Mouse (Mus musculus) limb, embryonic 14.5 days (tissue): ENCODE data around the gene Gpd2. TPM values are rescaled to one million over a fixed set of nuclear protein-coding genes. Genes with fewer than 3 reads are reported as not detected.

Experiments used
- ATAC-seq: fragments of 200-750 bp; cut with Nextera tagmentation; 2 replicates; pipeline ENCODE4 v1.8.0; 2017; ENCODE audit warnings: low read depth, moderate number of reproducible peaks, moderate TSS enrichment; ENCODE audit not compliant: low FRiP score
- DNase-seq: peaks from one replicate; pipeline ENCODE4 v3.0.0-alpha.2; 2015; ENCODE audit warnings: low spot score
- H3K27ac ChIP-seq: fragments of 300-500 bp; sonication (generic); replicated peaks from 2 replicates; pipeline ENCODE4 v1.5.1; 2014; ENCODE audit warnings: low read depth, mild to moderate bottlenecking, low read length, moderate library complexity, mixed read lengths
- H3K27me3 ChIP-seq: fragments of 300-500 bp; sonication (generic); 2 replicates; pipeline ENCODE4 v1.6.1; 2014; ENCODE audit warnings: low read length, mixed read lengths; ENCODE audit not compliant: control insufficient read depth, insufficient read depth
- H3K36me3 ChIP-seq: fragments of 300-500 bp; sonication (generic); 2 replicates; pipeline ENCODE4 v1.6.1; 2014; ENCODE audit warnings: mild to moderate bottlenecking, low read length, moderate library complexity, mixed read lengths; ENCODE audit not compliant: control insufficient read depth, insufficient read depth
- H3K4me1 ChIP-seq: fragments of 300-500 bp; sonication (generic); 2 replicates; pipeline ENCODE4 v1.6.1; 2014; ENCODE audit warnings: antibody characterized with exemption, low read length, mixed read lengths; ENCODE audit not compliant: control insufficient read depth, insufficient read depth
- H3K4me2 ChIP-seq: fragments of 300-500 bp; sonication (generic); replicated peaks from 2 replicates; pipeline ENCODE4 v1.6.1; 2014; ENCODE audit warnings: low read depth, mild to moderate bottlenecking, low read length, moderate library complexity; ENCODE audit not compliant: severe bottlenecking
- H3K4me3 ChIP-seq: fragments of 300-500 bp; sonication (generic); replicated peaks from 2 replicates; pipeline ENCODE4 v1.5.1; 2014; ENCODE audit warnings: low read length
- H3K9ac ChIP-seq: fragments of 300-500 bp; sonication (generic); 2 replicates; pipeline ENCODE4 v1.6.1; 2014; ENCODE audit warnings: mild to moderate bottlenecking, low read depth, low read length, moderate library complexity; ENCODE audit not compliant: severe bottlenecking
- H3K9me3 ChIP-seq: fragments of 300-500 bp; sonication (generic); 2 replicates; pipeline ENCODE4 v1.6.1; 2016; ENCODE audit warnings: low read length; ENCODE audit not compliant: control insufficient read depth
- POLR2A ChIP-seq: fragments of 200-500 bp; IDR thresholded peaks from 2 replicates; pipeline ENCODE4 v1.8.0; 2012; ENCODE audit warnings: inconsistent platforms, mild to moderate bottlenecking, moderate library complexity, borderline replicate concordance; ENCODE audit not compliant: insufficient read depth, insufficient read length; ENCODE audit errors: extremely low read depth
- WGBS: fragments of 180-500 bp; shearing (Covaris S2); extraction: QIAGEN DNeasy Blood & Tissue Kit; methylation state at CpG from one replicate; pipeline ENCODE4 v1.1.7; 2014; 5-methylcytosine and 5-hydroxymethylcytosine counted together
- polyA plus RNA-seq, 2 experiments: library from polyadenylated mRNA; depleted of rRNA in 1 of 2; stranded (reverse) in 1 of 2; unstranded in 1 of 2; fragments of >200 nt; fragmentation: Nextera tagmentation in 1 of 2; extraction: Ambion mirVana in 1 of 2; gene quantifications; 2 replicates each; pipeline versions ENCODE4 v1.2.1 to v1.2.3; 2012 to 2014

Gpd2 gene
- polyA plus RNA-seq, 2 experiments, result 5.6 to 11.0 TPM

DNA sequence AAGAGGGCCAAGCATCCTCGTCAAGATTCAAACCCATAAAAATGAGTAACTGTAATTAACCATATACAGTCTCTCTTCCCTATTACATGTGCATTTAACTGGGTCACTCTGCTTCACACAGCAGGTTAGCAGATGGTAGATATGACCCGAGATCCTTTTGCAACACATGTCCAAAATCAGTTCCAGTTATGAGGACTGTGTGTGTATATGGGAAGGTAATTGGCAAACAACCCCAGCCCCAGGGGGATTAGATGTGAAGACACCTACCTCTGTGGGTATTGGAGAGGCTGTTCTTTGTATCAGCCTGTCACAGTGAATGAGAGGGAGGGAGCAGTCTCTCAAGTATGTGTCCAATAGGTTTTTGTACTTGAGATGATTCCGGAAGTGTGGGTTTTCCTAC lies 18.4 kb downstream of the Gpd2 start:
- no peak for DNase-seq
- no peak for TF ChIP-seq POLR2A
- no peaks in the 10 kb centered on the region for H3K36me3 ChIP-seq
- WGBS, result 39% methylated on average over 3 of the region's 3 CpGs
- H3K9me3 ChIP-seq, result no peaks in the 10 kb centered on the region
- no peak overlapping the region for H3K4me2 ChIP-seq
- no peaks in the 10 kb centered on the region for H3K27me3 ChIP-seq
- H3K27ac ChIP-seq, result no peak overlapping the region
- no peak overlapping the region for H3K4me3 ChIP-seq
- H3K9ac ChIP-seq, result no peak overlapping the region
- no peak for ATAC-seq
- H3K4me1 ChIP-seq, result no peaks in the 10 kb centered on the region

DNA sequence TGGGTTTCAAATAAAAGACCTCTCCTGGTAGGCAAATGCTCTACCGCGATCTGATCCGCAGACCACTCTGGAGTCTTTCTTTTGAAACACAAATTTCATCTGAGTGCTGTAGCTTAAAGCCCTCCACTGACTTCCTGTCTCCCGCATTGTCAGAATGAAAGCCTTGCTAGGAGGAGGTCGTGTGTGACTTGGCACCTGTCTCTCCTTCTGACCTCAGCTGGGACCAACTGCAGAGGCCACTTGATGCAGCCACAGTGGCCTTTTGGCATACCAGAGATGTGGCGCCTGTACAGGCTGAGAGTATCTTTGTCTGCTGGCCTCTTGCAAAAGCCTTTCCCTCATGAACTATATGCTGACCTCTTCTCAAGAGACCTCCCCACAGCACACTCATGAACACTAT lies 19.0 kb downstream of the Gpd2 start:
- H3K4me1 ChIP-seq, result no peaks in the 10 kb centered on the region
- no peaks in the 10 kb centered on the region for H3K27me3 ChIP-seq
- H3K4me3 ChIP-seq, result no peak overlapping the region
- H3K9me3 ChIP-seq, result no peaks in the 10 kb centered on the region
- no peak overlapping the region for H3K9ac ChIP-seq
- 44% methylated on average over 6 of the region's 6 CpGs for WGBS
- H3K36me3 ChIP-seq, result no peaks in the 10 kb centered on the region
- no peak overlapping the region for H3K4me2 ChIP-seq
- no peak overlapping the region for H3K27ac ChIP-seq
- ATAC-seq (no peak), DNase-seq (no peak)
- no peak for TF ChIP-seq POLR2A

DNA sequence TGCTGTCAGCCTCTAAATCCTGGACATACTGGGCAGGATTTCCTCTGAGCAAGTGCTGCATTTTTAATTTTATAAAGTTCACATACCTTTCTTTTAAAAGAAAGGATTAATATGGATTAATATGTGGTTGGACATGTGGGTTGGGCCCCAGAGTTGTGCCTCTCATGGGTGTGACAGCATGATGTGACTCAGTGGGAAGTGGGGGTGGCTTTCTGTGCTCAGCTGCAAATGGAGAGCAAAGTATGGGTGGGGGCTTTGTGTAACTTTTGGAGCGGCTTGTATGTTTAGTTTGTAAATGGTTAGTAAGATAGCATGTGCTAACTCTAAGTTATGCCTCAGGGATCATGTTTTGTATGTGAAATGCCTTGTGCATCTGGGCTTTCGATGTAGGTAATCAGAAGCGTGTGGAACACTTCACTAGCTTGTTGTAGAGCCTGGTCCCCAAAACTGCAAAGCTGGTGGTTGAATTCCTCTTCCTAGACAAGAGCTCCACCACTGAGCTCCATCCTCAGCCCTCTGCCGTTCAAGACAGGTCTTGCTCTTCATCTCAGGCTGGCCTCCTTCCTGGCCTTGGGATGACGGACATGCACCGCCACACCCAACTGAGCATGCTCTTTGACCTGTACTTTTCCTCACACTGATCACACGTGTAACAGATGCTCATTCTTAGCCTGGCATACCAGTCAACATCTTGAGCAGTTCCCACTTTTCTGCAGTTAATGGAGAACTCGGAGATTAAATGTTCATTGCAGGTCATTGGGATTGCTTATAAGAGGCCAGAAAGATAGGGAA lies 24.0 kb downstream of the Gpd2 start:
- Histone ChIP-seq H3K4me3 (no peak overlapping the region), H3K27me3 (no peaks in the 10 kb centered on the region), H3K36me3 (no peaks in the 10 kb centered on the region), H3K27ac (no peak overlapping the region), H3K4me2 (no peak overlapping the region), H3K9ac (no peak overlapping the region), H3K9me3 (no peaks in the 10 kb centered on the region), H3K4me1 (no peaks in the 10 kb centered on the region)
- ATAC-seq (no peak), DNase-seq (no peak)
- no peak for TF ChIP-seq POLR2A
- WGBS, result 90% methylated on average over 8 of the region's 8 CpGs

DNA sequence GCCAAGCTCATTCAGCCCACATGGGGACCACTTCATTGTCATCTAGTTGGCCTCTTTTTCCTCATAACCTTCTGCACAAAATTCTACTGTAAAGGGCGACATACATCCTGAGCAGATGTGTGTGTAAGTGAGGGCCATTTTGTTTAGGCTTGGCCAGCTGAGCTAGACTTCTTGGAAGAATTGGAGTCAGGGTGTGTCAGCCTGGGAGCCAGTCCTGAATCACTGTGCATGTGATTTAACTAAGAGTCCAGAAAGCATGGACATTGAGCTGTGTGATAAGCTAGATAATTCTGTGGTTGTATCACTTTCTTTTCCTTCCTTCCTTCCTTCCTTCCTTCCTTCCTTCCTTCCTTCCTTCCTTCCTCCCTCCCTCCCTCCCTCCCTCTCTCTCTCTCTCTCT lies 26.0 kb downstream of the Gpd2 start:
- DNase-seq (no peak), ATAC-seq (no peak)
- Histone ChIP-seq H3K4me1 (no peaks in the 10 kb centered on the region), H3K4me3 (no peak overlapping the region), H3K27me3 (no peaks in the 10 kb centered on the region), H3K36me3 (no peaks in the 10 kb centered on the region), H3K27ac (no peak overlapping the region), H3K9ac (no peak overlapping the region), H3K4me2 (no peak overlapping the region), H3K9me3 (no peaks in the 10 kb centered on the region)
- TF ChIP-seq POLR2A, result no peak
- 77% methylated on average over 1 of the region's 1 CpGs for WGBS

DNA sequence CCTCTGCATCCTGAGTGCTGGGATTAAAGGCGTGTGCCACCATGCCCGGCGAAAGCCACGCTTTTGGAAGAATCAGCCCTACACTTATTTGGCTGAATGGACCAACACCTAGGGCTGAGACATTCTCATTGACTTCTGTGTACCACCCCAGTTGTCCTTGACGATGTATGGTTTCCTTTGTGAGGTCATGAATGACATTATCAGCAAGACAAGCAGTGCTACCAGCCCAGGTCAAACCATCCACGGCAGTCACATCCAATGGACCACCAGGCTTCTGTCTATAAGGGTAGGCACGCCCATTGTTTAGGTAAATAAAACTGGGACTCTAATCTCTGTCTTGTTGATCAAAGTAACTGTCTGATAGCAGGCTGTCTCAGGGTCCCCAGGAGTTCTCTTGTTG lies 27.5 kb downstream of the Gpd2 start:
- Histone ChIP-seq H3K36me3 (no peaks in the 10 kb centered on the region), H3K4me3 (no peak overlapping the region), H3K9me3 (no peaks in the 10 kb centered on the region), H3K27ac (no peak overlapping the region), H3K27me3 (no peaks in the 10 kb centered on the region), H3K4me1 (no peaks in the 10 kb centered on the region), H3K4me2 (no peak overlapping the region), H3K9ac (no peak overlapping the region)
- ATAC-seq, result no peak
- no peak for TF ChIP-seq POLR2A
- WGBS, result 87% methylated on average over 7 of the region's 7 CpGs
- no peak for DNase-seq
